Mouse (Mus musculus) heart, postnatal 0 days (tissue): ENCODE data around the gene Chsy1.

Source experiments
- CTCF ChIP-seq: IDR thresholded peaks from 2 replicates; pipeline ENCODE4 v1.5.1; 2016; ENCODE audit warnings: antibody characterized with exemption, control low read depth, low read depth
- EP300 ChIP-seq: IDR thresholded peaks from 2 replicates; pipeline ENCODE4 v1.6.1; 2016; ENCODE audit warnings: antibody characterized with exemption, low read depth

DNA sequence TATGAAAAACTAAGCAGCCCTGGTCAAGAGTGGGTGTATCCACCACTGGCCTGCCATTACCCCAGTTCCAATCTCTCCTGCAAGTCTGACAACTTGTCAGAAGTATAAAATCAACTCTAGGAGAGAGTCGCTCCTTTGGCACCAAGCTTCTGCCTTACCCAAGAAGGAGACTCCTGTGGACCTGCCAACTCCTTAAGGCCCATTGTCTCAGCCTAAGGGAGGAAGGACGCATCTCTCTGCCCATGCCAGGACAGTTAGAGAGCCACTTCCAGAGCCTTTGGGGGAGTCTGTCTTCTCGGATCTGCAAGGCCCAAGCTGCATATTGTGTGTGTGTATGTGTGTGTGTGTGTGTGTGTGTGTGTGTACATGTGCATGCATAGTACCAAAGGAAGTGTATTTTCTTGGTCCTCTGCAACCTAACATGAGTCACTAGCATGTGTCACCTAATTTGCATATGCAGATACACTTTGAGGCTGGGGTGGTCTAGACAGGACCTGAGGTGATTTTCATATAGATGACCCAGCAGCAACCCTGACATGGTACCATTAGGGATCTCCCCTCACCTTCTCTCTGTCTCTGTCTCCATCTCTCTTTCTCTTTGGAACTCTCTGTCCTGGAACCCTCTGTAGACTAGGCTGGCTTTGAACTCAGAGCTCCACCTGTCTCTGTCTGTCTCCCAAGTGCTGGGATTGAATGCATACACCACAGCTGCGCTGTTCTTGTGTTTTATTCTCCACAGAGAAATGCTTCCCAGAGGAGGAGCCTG is 109.9 kb downstream of the Chsy1 start:
- no peak for TF ChIP-seq CTCF
- TF ChIP-seq EP300: no peak
